Mouse (Mus musculus) embryo, embryonic 11.5 days (tissue): ENCODE data around the gene Hao2.

Source experiments
- DNase-seq: peaks from one replicate; pipeline ENCODE4 v3.0.0-alpha.2; 2012; ENCODE audit warnings: low read depth, low spot score

The Hao2 gene

DNA sequence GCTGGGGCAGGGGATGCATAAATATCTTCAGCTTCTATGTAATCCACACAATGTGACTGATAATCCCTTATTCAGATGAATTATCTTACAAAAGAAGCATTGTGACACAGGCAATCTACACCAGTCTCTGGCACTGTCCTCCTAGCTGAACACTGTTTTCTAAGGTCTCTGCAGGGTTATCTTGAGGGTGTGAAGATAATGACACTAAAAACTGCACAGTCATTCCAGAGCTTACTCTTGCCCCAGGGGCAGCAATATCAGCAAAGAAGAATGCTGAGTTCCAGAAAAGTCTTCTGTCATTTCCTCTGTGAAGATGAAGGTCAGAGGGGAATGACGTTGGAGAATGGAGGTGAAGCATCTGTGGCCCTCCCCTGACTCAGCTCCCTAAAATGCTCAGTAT is 36.1 kb downstream of the Hao2 start:
- no peak for DNase-seq

DNA sequence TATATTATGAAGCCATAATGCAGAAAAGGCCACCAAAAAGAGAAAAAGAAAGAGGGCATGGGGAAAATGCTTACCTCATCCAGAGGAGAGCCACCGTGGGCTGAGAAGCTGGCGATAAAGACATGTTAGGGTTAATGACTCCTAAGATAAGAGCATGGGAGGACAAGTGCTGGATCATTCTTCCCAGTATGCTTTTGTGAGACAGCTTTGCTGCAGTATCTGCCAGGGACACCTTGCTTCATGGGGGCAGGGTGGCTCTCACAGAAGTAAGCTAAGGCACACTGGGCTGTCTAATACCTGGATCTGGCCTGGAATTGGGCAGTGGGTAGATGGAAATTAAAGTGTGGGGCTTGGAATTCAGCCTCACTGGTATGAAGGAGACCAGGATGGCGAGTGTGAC is 37.9 kb downstream of the Hao2 start:
- no peak for DNase-seq

DNA sequence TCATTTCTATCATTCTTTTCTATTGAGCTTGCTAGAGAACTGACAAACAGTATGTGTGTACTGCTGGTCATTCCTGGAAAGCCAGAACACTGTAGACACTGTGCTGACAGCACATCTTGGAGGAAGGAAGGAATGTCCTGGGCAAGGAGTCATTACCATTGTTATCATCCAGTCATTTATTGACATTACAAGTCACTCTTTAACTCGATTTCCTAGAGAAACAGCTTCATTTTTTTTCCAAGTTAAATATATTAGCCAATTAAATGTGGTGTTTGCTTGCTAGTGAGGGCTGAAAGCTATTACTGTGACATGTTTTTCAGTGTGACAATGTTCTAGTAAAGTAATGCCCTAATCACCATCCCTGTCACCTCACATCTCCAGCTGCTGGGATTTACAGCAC is 39.4 kb downstream of the Hao2 start:
- no peak for DNase-seq

DNA sequence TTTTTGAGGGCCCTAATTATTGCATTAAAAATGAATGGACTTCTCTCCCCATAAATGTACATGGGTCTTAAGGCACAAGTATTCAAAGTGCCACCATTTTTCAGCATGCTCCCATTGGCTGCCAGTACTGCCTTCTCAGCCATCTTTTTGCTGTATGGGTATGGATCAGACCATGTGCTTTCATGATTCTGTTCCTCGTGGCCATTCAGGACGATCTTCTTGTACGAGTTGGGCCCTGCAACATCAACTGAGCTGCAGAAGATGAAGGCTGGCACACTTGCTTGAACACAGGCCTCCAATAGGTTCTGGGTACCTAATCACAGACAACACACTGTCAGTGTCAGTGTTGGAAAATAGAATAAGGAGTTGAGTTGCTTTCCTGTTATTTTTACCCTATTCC is 40.0 kb downstream of the Hao2 start:
- no peak for DNase-seq

DNA sequence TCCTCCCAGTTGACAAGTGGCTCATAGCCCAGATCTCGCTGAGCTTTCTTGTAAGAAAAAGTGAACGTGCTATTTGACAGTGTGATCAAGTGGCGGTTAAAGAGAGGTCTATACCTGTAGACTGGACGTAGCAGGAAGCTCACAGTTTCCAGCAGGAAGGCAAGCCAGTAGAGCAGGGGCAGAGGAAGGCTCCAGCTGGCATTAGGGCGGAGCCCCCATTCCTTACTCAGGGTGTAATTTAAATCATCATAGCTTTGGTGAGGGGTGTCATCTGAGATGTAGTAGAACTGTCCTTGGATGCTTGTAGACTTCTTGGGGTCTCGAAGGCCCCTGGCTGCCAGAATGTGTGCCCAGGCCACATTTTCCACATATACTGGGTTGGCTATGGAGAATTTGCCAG is 40.4 kb downstream of the Hao2 start:
- DNase-seq: no peak

DNA sequence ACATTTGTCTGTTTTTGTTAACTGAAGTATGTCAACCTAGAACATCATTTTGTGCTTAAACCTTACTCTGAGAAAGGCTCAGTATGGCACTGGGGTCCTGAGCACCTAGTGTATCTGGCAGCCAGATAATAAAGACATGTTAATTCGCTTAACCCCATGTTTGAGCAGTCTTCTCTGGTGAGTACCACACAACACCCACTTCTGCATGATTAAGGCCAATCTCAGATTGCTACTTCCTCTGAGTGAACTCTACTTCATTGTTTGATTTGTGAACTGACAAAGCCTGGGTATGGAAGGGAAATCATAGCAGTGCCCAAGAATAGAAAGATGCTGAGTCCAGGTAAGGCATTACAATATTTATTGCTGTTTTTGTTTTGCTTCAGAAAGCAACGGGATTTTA is 41.2 kb downstream of the Hao2 start:
- DNase-seq: no peak

DNA sequence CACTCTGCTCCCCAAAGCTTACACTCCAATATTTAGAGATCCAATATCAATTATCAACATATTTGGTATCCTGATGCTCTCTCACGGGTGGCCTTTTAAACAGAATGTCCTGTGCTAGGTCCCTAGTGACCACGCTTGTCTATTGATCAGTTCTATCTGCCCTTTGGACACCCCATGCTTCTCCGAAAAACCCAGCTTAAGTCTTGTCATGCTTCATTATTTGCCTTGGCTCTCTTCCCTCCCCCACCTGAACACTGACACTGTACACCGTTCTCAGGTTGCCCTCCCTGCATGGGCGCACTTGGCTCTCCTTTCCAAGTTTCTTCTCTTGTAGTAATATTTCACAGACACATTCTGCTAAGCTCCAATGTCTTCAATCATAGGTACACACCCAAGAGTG is 42.8 kb downstream of the Hao2 start:
- no peak for DNase-seq

DNA sequence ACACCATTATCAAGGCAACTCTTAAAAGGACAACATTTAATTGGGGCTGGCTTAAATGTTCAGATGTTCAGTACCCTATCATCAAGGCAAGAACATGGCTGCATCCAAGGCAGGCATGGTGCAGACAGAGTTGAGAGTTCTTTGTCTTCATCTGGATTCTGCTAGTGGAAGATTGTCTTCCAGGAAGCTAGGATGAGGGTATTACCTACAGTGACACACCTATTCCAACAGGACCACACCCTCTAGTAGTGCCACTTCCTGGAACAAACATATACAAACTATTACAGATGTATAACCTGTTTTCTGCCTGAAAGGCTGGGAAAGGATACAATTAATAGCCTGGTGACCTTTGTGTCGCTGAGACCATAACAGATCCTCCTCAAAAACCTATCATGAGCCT is 44.1 kb downstream of the Hao2 start:
- no peak for DNase-seq
